Mouse (Mus musculus): ENCODE measurements around the gene Rpl27.
A peak's percentile ranks its signal among the peaks of the same experiment; 100 is the strongest.
"Not testable (repeated sequence)": the region's sequence is repeated elsewhere in the genome, so short reads cannot be mapped to it uniquely, and the experiment has no call there.

Gene Rpl27

DNA sequence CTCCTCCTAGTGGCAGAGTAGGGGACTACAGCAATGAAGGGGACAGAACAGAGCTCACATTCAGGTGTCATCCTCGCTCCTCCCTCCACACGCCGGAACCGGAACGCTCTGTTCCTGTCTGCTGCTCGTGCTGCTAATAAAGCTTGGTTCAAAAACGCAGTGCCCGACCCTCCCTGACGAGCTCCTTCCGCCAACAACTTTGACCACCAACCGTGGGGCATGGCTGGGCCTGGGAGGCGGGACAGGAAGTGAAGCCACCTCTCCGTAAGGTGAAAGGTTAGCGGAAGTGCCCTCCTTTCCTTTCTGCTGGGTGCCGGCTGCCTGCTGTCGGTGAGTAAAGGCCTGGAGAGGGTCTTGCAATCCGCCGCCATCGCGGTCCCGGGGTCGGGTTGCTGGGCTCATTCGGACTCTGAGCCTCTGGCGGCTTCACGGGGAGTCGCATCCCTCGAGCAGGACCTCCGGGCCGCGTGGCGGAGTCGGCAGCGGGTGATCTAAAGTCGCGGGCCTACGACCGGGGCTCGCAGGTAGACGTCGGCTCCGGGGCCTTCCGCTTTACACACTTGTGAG lies at the start of gene Rpl27:
TSS of gene Rpl27 (plus strand) at position 172 of the 567 bp plus-strand sequence.
- DNase-seq (ENCODE audit: low spot score) = peak; percentile 100

DNA sequence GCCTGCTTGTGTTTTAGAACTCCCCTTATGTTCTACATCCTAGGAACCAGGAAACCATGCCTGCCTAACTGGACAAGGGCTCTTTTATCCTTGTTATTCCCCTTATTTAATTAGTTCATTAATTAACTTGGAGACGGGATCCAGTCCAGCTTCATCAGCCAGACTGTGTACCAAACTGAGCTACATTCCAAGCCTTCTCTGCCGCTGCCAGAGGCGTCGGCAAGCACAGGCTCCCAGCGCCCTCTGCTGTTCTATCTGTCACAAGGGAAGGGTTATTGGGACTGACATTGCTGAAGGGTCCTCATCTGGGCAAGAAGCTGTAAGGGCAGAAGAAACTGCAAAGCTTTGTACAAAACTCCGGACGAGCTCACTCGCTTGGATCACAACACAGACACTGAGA lies 47.0 kb upstream of the Rpl27 start:
- DNase-seq (ENCODE audit: low spot score) = peak; percentile 78

DNA sequence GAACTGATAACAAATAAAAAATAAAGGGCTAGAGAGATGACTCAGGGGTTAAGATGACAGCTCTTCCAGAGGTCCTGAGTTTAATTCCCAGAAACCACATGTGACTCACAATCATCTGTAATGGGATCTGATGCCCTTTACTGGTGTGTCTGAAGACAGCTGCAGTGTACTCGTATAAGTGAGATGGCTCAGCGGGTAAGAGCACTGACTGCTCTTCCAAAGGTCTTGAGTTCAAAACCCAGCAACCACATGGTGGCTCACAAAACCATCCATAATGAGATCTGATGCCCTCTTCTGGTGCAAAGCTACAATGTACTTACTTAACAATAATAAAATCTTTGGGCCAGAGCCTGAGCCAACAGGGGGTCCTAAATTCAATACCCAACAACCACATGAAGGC lies 26.8 kb upstream of the Rpl27 start:
- DNase-seq (ENCODE audit: low spot score) = no peak

DNA sequence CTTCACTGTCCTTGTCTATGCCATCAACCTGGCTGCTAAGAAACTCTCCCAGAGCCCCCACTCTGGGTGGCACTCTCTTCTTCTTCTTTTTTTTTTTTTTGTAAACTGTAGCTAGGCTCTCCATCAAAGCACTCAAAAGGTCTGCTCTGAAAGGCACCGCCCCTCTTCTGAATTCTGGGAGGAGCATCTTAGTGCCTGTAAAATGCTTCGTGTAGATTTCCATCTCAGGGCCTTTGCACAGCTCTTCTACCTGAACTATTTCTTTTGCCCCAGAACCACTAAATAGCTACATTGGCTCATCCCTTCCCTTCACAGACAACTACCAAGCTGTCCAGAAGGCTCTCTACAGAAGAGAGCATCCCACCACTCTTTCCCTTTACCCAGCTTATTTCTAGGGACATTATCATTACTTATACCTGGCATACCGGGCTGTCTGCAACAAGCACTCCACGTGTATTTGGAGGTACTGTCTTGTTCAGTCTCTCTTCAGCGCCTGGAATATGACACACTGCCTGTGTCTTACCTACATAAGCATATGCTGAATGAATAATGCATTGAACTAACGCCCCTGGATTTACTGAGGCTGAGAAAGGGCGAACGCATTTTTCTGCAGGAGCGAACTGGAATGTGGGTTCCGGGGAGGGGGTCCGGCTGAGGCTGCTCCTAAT lies 25.5 kb upstream of the Rpl27 start:
- DNase-seq (ENCODE audit: low spot score) = no peak

DNA sequence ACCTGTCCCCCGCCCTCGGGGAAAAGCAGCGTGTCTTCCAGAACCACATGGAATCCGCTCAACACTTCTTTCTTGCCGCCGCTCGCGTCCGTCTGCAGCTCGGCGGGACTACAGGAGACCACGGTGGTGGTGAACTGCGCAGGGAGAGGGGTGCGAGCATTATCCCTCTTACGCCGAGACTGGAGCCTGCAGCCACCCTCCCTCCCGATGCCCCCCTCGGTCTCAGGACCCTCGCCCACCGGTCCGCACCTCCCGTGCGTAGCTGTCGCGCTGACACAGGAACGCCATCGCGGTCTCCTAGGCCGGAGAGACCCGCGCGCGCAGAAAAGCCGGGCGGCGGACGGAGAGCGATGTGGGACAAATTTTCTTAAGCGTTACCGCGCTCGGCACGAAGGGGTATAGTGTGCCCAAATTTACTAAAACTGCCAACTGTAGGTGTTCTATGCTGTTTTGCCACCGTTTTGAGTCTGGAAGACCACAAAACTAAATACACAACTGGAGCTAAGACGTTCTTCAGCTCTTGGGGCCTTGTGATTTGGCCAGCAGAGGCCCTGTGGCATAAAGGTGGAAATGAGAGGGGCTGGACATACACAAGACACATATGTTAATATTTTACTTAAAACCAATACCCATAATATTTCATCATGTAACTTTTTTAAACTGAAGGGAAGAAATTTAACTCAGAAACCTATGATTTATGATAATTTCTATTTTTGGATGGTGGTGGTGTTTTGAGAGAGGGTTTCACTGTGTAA lies 24.8 kb upstream of the Rpl27 start, which contains the start of gene Aarsd1:
TSS of gene Aarsd1 (minus strand) at position 515 of the 755 bp plus-strand sequence.
- DNase-seq (ENCODE audit: low spot score) = peak; percentile 86

DNA sequence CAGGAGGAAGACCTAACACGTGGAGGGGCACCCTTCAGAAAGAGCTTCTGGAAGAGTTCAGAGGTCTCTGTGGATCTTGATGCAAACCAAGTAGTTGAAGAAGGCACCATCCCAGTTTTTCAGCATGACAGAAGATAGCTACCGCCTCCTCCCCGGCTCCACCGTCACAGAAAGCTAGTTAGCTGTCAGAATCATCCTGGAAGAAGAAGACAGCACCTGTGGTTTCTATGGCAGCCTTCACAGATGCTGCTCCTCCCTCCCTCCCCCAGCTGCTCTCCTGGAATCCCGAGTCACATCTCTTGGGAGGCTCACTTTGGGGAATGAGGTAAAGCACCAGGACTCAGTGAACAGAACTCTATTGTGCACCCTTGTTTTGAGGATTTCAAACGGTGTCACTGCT lies 23.1 kb upstream of the Rpl27 start:
- no peak for DNase-seq (ENCODE audit: low spot score)

DNA sequence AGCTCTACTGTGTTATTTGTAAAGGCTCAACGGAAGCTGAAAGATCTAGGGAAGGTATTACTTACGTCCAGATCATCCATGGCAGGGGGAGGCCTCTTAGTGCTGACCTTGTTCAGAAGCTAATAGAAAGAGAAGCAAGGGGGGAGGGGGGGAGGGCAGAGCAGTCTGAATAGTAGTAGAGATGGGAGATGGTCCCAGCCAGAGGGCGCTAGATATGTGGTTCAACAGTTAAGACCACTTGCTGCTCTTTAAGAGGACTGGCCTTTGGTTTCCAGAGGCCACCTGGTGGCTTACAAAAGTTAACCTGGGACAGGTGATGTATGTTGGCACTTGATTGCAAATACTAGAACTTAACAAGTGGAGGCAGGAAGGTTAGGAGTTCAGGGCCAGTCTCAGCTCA lies 22.5 kb upstream of the Rpl27 start:
- peak; percentile 36 for DNase-seq (ENCODE audit: low spot score)

DNA sequence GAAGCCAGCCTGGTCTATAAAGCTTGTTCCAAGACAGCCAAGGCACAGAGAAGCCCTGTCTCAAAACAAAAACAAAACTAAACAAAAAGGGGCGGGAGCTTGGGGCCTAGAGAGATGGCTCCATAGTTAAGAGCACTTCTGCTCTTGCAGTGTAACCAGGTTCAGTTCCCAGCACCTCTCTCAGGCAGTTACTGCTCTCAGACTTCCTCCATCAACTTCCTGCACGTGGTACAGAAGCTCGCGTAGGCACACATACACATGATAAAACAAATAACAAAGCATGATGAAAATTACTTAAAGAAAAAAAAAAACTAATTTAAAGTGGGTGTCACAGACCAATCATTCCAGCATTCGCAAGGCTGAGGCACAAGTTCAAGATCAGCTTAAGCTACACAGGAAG lies 21.9 kb upstream of the Rpl27 start:
- no peak for DNase-seq (ENCODE audit: low spot score)

DNA sequence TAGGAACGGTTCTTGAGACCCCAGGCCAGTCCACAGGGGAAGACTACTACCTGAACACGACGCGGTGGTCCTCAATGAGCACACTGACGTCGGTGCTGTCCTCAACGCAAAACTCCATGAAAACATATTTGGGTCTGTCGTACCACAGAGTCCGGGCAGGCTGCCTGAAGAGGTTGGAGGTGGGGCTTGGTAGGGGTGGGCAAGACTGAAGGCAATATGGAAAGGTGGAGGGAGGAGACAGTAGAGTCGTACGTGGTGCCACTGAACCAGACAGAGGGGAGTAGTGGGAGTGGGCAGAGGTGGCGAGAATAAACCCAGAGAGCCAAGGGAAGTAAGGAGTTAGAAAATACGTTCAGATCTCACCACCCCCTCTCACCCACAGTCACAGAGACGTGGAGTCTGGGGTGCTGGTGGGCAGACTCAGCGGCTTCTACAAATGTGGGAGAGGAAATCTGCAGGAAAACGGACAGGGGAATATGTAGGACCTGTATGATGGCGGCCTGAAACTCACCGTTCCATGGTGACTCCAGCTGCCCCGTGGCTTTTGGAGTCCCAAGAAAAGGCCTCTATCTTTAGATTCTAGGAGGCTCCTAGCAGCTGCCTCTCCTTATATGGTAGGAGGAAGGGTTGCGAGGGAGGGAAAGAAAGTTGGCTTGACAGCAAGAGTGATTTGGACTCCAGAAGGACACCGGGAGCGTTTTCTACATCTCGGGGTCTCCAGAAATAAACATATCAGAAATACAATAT lies 17.8 kb upstream of the Rpl27 start, which contains the start of gene Gm27029:
TSS of gene Gm27029 (minus strand) at position 692 of the 747 bp plus-strand sequence.
- DNase-seq (ENCODE audit: low spot score) = no peak

DNA sequence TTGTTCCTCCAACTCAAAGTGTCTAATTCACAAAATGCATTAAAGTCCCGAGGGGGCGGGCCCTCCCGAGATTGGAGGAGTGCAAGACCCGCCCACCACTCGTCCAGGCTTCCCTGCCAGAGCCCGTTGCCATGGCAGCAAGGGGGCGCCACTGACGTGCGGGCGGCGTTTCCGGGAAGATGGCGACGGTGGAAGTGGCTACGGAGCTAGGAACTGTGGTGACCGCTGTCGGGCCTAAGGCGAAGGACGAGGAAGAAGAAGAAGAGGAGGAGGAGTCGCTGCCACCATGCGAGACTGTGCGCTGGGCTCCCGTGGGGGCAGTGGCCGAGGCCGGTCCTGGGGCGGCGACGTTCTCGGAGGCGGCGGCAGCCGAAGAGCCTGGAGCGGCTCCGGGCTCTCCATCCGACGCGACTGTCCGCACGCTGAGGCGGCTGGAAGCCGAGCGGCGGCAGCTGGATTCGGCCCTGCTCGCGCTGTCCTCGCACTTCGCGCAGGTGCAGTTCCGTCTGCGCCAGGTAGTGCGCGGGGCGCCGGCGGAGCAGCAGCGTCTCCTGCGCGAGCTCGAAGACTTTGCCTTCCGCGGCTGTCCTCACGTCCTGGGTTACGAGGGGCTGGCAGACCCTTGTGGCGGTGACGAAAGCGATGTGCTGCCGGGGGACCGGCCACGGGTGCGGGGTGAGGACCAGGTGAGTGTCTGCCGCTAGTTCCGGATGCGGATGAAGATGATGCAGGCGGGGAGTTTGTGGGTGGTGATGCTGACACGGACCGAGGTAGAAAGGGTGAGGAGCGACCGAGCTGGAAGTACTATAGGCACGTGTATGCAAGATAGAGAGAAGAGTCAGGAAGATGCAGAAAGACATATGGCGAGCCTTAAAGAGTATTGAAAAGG lies 16.9 kb upstream of the Rpl27 start, which contains the start of the genes Rundc1 and Ptges3l:
TSS of gene Rundc1 (plus strand) at position 161 of the 889 bp plus-strand sequence.
TSS of gene Ptges3l (minus strand) at position 409 of the 889 bp plus-strand sequence.
- DNase-seq (ENCODE audit: low spot score) = peak; percentile 95

DNA sequence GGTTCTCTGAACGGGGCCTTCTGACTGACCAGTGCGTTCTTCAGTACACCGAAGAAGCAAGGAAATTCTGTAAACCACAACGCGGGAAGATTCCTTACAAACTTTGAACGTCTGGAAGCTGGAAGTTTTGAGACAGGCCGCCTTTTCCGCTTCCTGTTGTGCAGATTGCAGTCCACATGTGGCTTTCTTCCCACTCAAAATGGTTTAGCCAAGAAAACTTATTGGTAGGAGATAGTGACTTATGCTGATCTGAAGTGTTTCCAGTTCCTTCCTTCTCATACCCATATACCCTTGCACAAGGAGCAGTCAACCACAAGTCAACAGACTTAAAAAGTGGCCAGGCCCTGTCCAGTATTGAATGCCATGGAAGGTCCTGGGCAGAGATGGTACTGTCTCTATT lies 15.9 kb upstream of the Rpl27 start:
- no peak for DNase-seq (ENCODE audit: low spot score)

DNA sequence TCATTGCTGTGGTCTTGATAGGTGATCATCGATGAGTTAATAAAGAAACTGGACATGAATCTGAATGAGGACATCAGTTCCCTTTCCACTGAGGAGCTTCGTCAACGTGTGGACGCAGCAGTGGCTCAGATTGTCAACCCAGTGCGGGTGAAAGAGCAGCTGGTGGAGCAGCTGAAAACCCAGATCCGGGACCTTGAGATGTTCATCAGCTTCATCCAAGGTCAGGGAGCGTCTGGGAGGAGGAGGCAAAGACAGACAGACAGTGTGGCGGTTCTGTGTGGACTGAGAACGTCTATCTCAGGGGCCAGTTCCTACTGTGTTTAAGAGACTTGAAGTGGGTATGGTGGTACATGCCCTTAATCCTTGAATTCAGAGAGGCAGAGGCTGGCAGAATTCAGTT lies 10.8 kb upstream of the Rpl27 start:
- no peak for DNase-seq (ENCODE audit: low spot score)

DNA sequence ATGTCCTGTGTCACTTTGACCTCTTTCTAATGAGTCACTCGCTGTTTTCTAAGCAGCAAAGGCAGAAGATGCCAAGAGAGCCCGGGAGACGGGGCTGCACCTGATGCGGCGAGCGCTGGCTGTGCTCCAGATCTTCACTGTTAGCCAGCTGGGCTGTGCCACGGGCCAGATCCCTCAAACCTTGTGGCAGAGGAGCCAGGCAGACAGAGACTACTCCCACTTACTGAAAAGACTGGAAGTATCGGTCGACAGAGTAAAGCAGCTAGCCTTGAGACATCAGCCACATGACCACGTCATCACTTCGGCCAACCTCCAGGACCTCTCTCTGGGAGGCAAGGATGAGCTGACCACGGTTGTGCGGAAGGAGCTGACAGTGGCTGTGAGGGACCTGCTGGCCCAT lies 8.7 kb upstream of the Rpl27 start:
- DNase-seq (ENCODE audit: low spot score) = no peak

DNA sequence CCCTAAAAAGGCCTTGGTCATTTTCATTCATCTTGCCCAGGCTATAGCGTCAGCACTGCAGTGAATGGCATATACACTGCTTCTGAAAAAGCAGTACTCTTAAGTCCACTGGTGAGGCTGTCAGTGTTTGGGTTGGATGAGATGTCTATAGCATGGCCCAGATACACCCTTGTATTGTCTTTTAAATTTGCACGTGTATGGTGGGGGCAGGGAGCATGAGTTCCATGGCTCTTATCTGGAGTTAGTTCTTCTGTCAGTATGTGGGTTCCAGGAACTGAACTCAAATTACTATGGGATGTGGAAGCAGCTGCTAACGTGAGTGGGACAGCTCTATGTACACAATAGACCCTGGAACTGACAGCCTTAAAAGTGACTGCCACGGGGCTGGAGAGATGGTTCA lies 6.3 kb upstream of the Rpl27 start:
- no peak for DNase-seq (ENCODE audit: low spot score)

DNA sequence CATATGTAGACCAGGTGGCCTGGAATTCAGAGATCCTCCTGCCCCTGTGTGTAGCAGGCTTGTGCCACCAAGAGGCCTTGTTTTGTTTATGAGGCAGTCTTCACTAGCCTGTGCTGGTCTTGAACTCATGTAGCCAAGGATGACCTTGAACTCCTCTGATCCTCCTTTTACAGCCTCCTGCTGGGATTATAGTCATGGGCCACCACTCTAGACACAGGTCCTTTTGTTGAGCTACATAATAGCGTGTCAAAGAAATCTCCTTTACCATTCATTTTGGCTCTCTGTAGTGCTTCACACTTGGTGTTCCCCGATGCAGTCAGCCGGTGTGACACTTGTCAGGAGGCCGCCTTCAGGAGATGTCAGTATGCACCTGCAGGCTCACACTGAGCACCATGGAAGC lies 5.2 kb upstream of the Rpl27 start:
- no peak for DNase-seq (ENCODE audit: low spot score)

DNA sequence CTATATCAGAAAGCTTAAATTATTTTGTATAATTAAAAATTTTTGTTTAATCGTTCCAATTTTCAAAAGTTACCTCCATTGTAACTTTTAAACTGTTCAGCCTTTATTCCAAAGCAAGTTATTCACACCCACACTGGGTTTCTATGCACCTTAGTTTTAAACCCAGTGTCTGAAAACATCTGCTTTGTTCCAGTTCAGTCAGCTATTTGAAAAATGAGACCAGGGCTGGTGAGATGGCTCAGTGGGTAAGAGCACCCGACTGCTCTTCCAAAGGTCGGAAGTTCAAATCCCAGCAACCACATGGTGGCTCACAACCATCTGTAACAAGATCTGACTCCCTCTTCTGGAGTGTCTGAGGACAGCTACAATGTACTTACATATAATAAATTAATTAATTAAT lies 4.1 kb upstream of the Rpl27 start:
- DNase-seq (ENCODE audit: low spot score) = not testable (repeated sequence)

DNA sequence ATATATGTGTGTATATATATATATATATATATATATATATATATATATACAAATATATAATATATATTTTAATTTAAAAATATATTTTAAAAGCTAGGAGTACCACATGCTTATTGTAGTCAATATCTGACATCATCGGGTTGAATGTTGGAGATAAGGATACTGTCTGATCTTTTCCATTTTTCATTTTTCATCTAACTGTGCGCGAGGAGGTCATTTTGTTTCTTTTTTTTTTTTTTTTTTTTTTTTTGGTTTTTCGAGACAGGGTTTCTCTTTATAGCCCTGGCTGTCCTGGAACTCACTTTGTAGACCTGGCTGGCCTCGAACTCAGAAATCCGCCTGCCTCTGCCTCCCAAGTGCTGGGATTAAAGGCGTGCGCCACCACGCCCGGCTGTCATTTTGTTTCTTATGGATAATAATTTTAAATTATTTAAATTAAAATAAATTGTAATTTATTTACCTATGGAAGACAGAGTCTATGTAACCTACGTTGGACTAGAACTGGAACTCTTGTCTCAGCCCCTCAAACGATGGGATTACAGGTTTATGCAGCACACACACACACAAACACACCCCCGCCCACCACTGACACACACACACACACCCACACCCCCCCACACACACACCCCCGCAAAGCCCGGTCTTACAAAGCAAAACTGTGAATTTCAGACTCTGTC lies 510 bp upstream of the Rpl27 start:
- not testable (repeated sequence) for DNase-seq (ENCODE audit: low spot score)

DNA sequence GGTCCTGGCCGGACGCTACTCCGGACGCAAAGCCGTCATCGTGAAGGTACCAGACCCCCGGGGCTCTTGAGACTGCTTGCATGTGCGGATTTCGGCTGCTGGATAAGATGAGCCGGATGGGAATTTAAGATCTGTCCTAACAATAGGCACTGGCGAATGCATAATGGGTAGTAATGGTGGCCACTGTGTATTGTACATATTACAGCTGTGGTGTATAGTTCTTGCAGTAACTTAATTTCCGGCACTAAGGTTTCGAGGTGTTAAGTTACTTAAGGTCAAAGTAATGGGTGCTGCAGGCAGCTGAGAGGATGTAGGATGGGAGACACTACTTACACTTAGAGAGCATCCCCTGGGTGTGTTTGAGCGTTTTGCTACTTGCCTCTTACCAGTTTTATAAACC lies 662 bp downstream of the Rpl27 start:
- no peak for DNase-seq (ENCODE audit: low spot score)

DNA sequence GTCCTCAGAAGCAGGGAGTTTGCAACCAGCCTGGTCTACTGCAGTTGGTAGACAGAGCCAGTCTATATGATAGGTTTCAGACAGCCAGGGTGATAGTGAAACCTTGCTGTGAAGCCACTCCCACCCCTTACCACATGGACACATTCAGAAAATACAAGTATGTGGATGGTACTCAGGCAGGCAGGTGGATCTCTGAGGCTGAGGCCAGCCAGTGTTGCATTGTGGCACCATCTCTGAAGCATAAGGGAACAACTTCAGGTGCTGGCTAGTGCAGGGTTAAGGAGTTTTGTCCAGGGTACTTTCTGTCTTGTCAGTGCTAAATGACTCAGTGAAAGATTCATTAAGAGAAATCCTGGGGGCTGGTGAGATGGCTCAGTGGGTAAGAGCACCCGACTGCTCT lies 4.2 kb downstream of the Rpl27 start:
- no peak for DNase-seq (ENCODE audit: low spot score)

DNA sequence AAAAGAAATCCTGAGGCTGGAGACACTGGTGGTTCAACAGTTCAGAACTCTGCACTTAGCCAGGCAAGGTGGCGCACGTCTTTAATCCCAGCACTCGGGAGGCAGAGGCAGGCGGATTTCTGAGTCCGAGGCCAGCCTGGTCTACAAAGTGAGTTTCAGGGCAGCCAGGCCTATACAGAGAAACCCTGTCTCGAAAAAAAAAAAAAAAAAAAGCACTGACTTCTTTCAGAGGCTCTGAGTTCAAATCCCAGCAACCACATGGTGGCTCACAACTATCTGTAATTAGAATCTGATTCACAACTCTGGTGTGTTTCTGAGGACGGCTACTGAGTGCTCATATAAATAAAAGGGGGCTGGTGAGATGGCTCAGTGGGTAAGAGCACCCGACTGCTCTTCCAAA lies 4.8 kb downstream of the Rpl27 start:
- DNase-seq (ENCODE audit: low spot score) = not testable (repeated sequence)

DNA sequence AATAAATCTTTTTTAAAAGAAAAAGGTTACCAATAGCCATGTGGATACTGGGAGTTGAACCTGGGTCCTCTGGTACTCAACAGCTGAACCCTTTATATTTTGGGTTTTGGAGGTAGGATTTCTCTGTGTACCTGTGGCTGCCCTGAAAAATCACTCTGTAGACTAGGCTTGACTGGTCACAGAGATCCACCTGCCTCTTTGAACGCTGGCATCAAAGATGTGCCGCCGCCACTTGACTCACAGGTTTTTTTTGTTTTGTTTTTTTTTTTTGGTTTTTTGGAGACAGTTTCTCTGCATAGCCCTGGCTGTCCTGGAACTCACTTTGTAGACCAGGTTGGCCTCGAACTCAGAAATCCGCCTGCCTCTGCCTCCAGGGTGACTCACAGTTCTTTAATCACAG lies 5.7 kb downstream of the Rpl27 start:
- DNase-seq (ENCODE audit: low spot score) = no peak

Data from yolk sac, embryonic 10.5 days (tissue).